Mouse (Mus musculus): ENCODE measurements around the gene Grm4.

DNA sequence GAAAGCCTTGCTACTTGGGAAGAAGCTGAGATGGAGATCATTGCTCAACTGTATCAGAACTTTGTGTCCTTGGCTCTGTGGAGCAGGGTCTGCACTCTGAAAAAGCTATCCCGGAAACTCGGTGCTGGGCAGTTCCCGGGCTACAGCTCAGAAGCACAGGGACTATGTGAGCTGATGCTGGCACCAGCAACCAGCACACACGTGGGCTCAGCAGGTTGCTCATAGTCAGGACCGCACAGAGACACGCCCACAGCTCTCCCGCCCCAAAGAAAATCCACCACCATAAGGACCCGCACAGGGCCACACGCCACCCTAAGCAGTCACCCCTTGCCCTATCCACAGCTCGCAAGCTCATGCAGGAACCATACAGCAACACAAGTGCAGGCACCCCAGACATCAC, 61.2 kb downstream of the Grm4 start:
- TF ChIP-seq CTCF (IDR thresholded peaks at IDR 0.05; ENCODE audit: low read depth) (no peak), EP300 (optimal IDR thresholded peaks at IDR 0.05) (no peak)

Data from stomach, postnatal 0 days (tissue).